Mouse (Mus musculus): Measurements from ENCODE around the gene Gucd1.
"Not testable (repeated sequence)": the region's sequence is repeated elsewhere in the genome, so short reads cannot be mapped to it uniquely, and the experiment has no call there.

Gene Gucd1

DNA sequence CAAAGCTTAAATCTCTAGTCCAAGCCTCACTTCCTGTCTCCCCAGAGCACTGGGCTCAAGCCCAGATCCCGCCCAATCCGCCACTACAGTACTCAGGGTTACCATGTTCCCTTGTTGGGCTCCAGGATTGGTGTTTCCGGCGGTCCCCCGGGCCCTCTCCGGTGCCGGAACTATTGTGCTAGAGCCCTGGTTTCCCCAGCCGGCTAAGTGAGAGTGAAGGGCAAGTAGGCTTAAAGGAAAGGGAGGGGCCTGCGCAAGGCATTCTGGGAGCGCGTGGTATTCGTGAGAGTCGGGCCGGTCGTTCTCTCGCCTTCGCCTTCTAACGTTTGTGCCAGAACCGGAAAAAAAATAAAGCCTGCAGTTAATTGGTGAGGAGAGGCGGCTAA lies at the start of gene Gucd1:
Gene Gucd1, minus strand, starts transcription at position 215 of the 386 bp plus-strand sequence.
- DNase-seq (ENCODE audit: low spot score in 2 of 2) = peak; percentile 97 to 98

DNA sequence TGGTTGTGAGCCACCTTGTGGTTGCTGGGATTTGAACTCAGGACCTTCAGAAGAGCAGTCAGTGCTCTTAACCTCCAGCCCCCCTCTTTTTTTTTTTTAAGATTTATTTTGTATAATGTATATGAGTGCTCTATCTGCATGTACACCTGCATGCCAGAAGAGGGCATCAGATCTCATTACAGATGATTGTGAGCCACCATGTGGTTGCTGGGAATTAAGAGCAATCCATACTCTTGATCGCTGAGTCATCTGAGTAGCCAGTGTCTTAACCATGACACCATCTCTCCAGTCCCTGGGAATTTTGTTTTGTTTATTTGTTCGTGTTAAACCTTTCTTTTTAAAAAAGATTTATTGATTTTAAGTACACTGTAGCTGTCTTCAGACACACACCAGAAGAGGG lies 49.0 kb upstream of the Gucd1 start:
- not testable (repeated sequence) for DNase-seq (ENCODE audit: low spot score in 2 of 2)

DNA sequence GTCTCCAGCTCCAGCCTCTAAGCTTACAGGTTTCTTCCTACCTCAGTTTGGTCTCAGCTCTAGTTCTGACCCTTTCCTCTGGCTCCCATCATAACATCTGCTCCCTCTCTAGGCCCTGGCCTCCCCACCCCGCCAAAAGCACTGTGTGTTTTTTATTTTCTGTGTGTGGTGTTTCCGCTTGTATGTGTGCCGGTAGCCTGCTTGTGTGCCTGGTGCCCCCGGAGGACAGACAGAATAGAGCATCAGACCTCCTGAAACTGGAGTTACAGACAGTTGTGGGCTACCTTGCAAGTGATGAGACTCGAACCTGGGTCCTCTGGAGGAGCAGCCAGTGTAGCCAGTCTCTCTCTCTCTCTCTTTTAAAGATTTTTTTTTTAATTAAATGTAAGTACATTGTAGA lies 48.5 kb upstream of the Gucd1 start:
- no peak for DNase-seq (ENCODE audit: low spot score in 2 of 2)

DNA sequence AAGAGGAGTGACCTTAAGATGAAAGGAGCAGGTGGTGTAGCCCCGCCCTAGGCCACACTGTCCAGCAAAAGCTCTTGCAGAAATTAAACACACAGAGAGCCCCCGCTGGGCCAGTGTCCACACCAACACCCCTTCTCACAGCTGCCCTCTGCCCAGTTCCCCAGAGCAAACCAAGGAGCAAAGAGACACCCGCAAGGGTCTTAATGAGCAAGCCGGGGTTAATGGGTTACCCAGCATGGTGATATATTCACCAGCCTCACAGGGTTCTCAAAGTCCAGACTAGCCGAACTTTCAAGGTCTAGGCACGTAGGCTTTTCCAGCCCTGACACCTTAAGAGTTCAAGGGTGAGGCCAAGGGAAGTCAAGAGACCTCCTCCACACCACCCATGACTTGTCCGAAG lies 48.1 kb upstream of the Gucd1 start:
- DNase-seq (ENCODE audit: low spot score in 2 of 2) = no peak

DNA sequence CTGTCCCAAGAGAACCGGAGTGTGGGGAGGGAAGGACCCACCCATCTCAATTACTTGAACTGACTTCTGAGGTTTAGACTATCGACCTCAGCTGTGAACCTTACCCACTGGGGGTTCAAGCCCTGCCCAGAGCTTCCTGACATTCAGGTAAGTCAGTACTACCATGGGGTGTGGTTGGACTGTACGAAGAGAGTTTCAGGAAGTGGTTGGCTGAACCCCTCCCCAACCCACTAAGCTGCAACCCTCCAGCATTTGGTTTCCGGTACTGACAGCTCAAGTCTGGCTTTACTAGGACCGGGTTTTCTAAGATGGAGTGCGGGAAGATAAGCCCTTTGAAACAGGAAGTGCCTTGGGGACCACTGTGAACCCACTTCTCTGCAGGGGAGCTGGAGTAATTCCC lies 47.7 kb upstream of the Gucd1 start:
- no peak for DNase-seq (ENCODE audit: low spot score in 2 of 2)

DNA sequence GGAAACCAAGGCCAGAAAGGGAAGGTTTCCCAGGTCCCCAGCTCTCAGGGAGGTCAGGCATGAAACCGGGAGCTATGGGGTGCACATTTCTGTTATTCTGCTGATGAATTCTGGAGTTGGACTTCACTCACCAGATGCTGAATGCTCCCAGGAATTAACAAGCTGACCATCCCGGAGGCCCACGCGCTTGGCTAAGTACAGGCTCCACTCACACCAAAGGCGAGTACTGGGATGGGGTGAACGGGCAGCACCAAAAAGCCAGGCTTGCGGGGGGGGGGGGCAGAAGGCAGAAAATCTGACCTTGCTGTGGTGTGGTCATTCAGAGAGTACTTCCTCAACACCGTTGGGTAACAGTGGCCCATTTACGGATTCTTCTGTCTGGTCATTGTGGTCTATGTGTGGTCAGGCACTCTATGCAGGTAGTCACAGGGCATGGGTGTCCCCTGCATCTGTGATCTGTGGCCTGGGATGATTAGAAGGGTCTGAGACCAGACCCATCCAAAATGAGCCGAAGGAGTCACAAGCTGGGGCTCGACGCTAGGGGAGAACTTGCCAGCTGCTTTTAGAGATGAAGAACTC lies 47.0 kb upstream of the Gucd1 start:
- DNase-seq (ENCODE audit: low spot score in 2 of 2) = no peak

DNA sequence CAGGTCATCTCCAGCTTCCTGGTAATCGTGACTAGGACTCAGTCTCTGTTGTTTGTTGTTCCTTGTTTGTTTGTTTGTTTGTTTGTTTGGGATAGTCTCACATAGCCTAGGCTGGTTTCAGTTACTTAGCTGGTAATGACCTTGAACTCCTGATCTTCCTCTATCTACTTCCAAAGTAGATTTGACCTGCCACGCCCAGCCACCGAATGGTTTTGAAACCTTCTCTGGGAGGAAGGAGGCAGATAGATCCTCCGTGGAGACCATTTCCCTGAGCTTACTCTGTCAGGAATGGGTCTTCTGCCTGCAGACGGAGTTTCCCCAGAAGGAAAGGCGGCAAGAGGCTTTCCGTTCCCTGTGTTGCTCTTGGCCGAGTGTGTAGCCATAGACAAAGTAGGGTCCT lies 44.8 kb upstream of the Gucd1 start:
- DNase-seq (ENCODE audit: low spot score in 2 of 2) = no peak

DNA sequence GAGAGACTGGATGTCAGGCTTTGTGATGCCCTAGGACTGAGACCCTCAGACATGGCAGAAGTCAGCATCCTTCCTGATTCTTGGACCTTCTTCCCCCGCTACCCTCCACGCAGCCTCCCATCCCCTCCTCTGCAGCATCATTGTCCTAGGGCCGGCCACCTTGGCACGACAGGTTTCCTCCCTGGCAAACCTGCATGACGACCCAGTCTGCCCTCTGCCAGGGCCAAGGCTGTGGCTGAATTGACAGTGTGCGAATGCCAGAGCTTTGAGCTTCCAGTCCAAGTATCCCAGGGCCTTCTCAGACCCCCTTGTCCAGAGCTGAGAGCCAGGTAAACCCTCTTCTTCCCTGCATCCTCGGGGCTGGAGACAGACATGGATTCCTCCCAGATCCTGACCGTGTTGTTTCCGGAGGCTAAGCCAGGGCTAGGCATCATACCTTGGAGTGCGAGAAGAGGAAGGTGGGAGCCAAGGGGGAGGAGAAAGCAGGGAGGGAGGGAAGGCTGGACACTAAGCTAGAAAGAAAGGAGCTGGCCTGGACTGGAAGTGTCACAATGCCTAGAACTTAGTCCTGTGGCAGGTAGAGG lies 43.4 kb upstream of the Gucd1 start, which contains the start of gene Ggt1:
Gene Ggt1, plus strand, starts transcription at position 534 of the 584 bp plus-strand sequence.
- DNase-seq (ENCODE audit: low spot score in 2 of 2) = no peak

DNA sequence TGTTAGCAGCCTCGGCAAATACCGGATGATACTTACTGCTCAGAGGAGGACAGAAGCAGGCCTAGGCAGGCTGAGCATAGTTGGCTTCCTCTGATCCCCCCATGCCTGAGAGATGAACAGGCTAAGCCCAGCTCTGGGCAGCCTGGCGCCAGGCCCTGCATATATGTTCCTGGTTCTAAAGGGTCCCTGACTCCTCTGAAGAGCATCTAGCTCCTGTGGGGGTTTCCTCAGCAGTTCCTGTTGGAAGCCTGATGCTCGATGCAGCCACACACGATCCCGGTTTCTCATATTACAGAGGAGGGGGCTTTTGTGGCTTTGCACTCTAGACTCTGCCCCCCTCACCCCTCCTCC lies 42.8 kb upstream of the Gucd1 start:
- DNase-seq (ENCODE audit: low spot score in 2 of 2) = no peak

DNA sequence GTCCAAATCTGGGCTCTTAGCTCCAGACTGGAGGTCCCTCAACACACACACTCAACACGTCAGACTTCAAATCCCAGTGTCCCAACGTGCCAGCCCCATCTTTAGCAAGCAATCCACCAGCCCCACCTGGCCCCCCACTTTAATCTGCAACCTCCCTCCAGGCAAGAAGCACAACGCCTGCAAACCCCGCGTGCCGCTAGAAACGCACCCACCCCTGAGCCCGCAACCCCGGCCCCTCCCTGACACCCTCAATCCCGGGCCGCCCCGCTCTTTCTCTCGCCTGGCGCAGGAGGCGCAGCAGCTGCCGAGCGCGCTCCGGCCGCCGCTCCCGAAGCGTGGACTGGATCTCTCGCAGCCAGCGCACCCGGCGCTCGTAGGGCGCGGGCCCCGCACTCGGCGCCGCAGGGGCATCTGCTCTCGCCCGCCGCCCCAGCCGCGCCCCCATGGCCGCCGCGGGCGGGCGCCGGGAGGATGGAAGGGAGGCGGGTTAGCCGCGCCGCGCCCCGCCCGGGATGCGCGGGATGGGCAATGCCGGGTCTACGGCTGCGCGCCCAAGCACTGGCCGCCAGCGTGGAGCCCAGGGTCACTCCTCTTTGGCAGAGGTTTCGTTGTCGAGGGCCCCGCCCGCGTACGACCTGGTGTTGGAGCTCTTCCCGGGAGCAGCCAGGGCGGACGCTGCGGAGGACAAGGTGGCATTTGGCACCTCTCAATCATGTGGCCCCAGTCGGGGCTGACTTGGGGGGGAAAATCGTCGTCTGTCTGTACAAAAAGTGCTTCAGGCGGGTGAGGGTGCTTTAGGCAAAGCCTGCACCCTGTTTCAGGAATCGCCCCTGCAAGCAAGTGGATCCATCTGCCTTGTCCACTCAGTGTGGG lies 42.1 kb upstream of the Gucd1 start, which contains the start of gene Lrrc75b:
Gene Lrrc75b, minus strand, starts transcription at position 655 of the 873 bp plus-strand sequence.
- peak in 1 of 2 experiments; percentile 26 for DNase-seq (ENCODE audit: low spot score in 2 of 2)

DNA sequence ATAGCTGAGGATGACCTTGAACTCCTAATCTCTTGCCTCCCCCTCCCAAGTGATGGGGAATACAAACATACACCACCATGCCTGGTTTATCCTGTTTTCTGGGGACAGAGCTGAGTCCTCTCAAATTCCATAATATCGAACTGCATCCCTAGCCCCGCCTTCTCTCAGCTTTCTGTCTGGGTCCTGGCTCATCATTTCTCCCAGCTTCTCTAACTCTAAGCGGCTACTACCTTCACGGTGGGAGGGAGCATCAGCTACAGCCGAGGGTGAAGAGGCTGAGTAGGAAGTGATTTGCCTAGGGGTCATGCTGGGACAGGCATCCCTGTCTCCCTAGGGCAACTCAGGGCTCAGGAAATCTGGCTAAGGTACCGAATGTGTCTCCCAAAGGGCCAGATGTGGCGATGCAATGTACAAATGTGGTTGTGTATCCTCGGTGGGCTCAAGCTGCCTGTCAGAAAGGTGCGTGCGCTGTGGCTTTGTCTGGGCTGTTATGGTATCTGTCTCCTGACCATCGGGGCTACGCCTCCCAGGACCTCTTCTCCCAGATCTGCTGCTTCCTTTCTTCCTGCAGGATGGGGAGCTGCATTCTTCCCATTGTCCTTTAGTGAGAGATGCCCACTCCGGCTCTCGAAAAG lies 41.4 kb upstream of the Gucd1 start:
- no peak for DNase-seq (ENCODE audit: low spot score in 2 of 2)

DNA sequence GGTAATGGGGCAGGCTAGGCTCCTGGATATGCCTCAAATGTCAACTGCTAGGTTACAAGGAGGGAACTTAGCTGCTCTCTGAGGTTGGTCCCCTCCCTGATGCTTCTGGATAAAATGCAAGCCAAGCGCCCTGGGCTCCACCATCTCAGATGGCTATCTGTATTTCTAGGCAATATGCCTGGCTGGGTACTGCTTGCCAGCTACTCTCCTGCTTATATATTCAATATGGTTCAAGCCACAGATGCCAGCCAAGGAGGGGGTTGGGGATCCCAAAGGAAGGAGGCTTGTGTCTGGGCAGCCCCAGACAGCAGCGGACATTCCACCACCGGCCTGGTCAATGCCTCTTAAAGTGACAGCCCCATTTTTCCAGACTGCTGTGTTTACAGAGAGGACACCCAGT lies 40.7 kb upstream of the Gucd1 start:
- DNase-seq (ENCODE audit: low spot score in 2 of 2) = no peak

DNA sequence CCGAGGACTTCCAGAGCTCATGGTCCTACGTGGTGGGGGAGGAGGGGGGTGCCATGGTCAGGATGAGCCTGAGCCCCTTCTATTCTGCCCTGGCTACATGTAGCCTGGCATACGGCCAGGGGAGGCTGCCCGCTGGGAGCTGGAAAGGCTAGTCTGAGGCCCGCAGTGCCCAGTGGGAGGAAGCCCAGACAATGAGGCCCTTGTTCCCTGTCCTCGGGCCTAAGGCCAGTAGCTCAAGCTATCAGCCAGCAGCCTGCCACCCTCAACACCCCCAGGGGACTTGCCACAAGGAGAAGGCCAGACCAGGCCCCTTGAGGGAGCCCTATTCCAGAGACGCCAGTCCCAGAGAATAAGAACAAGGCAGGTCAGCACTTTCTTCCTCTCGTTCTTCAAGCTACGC lies 38.3 kb upstream of the Gucd1 start:
- DNase-seq (ENCODE audit: low spot score in 2 of 2) = peak; percentile 28 to 55

DNA sequence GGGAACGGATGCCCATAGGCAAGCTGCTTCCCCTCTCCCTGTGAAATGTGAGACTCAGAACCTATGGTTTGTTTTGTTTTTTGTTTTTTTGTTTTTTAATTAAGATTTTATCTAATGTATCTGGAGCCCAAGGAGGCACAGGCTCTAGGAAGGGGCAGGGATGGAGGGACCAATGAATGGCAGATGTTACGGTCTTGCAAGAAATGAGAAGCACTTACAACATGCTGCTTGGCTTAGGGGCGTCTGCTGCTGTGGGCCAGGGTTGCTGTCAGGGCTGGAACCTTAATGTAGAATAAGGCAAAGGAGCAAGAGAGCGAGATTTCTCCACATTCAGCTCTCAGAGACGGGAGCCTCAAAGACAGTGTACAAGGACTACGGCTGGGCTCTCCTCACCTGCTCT lies 37.8 kb upstream of the Gucd1 start:
- no peak for DNase-seq (ENCODE audit: low spot score in 2 of 2)

DNA sequence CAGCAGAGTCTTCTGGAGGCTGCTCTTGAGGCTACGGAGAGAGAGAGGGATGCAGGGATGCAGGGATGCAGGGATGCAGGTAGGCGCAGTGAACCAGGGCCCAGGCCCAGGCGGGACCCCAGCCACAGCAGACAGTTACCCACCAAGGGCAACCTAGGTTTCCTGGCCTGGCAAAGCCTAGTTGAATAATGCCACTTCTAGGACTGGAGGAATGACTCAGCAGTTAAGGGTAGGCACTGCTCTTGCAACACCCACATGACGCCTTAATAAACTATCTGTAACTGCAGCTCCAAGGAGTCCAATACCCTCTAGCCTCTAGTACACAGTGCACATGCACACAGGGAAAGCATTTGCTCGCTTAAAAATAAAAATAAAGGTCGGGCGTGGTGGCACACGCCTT lies 36.3 kb upstream of the Gucd1 start:
- DNase-seq (ENCODE audit: low spot score in 2 of 2) = no peak

DNA sequence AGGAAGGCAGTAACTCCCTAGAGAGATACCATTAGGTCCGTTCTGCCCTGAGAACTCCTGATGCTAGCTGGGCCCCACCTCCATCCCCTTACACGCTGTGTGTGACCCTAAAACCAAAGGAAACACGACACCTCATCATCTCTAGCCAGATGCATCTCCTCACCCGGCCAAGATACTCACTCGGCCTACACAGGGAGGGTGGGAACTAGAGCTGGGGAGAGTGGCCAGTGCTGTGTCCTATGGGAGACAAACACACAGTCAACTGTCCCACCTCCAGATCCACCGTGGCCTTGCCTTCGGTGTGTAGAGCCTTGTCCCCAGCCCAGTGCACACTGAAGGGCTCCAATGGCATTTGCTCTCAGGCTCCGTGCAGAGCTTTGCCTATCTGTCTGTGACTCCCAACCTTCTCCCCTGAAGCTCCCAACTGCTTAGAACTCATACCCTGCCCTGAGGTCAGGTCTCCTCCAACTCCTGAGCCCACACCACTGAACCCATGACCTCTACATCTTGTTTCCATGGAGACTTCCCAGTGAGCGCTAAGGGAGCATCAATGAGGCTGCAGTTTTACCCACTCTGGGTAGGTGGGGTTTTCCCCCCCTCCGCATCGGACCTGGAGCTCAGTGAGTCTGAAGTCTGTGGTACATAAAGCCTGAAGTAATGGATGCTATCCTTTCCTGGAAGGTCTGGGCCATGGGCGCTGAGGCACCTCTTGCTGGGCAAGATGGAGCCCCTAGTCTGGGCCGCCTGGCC lies 35.1 kb upstream of the Gucd1 start:
- DNase-seq (ENCODE audit: low spot score in 2 of 2) = no peak

DNA sequence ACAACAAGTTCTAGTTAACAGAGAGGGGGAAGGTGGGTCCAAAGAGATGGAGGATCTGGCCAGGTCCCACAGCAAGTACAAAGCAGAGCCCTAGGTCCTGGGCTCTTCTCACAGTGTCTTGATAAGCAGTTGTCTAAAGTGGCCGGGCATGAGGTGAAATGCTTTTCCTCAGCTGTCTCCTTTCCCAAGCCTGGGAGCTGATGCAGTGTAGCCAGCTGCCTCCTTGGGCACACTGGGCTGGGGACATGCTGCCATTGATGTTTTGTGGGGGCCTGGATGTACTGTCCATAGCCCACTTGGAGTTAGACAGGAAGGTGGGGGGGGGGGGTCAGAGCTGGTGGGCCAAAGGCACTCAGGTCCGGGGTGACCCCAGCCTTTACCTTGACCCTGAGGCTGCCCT lies 34.3 kb upstream of the Gucd1 start:
- no peak for DNase-seq (ENCODE audit: low spot score in 2 of 2)

DNA sequence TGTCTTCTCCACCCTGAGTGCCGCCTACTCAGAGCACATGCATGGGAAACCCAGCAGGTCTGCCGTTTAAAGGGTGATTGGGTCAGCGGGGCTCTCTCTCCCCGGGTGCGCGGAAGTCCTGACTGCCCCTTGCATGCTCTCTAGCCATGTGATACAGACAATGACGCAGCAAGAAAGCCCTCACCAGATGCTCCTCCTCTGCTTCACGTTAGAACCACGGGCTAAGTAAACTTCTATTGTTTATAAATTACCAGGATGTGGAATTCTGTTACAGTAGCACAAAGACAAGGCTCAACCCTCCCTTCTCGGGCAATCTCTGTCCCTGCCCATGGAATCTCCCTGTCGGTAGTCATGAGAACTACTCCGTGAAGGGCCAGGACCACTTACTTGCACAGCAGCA lies 33.4 kb upstream of the Gucd1 start:
- DNase-seq (ENCODE audit: low spot score in 2 of 2) = no peak

DNA sequence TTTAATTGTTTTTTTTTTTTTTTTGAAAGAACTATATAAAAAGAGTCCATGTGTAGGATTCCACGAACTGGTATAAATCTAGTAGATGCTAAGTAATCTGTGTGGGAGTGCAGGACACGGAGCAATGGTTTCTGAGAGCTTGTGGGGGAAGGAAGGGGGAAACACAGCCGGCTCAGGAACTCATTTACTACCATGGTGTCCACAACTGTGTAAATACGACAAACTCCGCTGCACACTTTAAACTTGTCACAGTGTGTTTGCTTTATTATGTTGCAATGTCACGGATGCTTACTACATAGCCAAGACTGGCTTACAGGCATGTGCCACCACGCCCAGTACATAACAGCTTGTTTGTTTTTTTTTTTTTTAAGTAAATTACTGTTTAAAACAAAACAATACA lies 32.1 kb upstream of the Gucd1 start:
- no peak for DNase-seq (ENCODE audit: low spot score in 2 of 2)

DNA sequence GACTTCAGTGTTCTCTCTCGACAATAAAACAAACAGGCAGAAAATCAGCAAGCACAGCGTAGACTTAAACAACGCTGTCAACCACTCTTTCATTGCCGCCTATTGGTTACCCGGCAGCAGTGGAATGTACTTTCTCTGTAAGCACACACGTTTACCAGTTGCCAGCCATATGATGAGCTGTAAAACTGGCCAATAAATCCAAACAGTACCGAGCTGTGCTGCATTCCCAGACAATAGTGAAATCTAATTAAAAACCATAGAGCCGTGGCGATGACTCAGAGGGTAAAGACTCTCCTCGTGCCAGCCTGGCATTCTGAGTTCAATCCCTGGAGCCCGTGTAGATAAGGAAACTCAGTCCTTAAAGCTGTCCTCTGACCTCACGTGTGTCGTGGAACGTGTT lies 30.7 kb upstream of the Gucd1 start:
- DNase-seq (ENCODE audit: low spot score in 2 of 2) = no peak

DNA sequence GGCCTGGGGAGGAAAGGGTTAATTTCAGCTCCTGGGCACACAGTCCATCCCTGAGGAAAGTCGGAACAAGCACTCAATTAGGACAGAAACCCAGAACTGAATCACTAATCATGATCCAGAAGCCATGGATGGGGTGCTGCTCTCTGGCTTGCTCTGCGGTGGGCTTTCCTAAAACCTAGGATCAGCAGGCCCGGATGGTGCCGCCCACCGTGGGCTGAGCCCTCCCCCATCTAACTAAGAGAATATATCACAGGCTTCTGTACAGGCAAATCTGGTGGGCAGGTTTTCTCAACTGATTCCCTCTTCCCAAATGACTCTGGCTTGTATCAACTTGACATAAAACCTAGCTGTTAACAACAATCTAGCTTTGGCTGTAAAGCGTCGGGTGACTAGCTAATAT lies 30.1 kb upstream of the Gucd1 start:
- DNase-seq (ENCODE audit: low spot score in 2 of 2) = no peak

DNA sequence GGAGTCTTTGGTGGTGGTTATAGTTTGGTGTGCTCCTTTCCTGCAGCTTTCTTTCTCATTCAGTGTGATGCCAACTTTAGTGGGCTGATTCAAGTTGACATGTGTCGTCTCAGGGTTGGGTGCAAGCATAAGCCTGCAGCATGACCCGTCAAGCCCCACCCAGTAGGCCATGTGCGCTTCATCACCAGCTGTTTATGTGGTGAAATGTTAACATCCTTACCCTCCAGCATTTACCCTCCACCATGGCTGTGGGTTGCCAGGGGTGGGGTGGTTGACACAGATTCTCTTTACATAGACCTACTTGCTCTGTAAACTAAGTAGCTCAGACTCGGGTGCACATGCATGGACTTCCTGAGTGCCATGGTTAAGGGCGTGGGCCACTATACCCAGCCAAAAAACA lies 18.4 kb upstream of the Gucd1 start:
- no peak for DNase-seq (ENCODE audit: low spot score in 2 of 2)
